Mouse (Mus musculus) heart, adult 18-20 months (tissue): ENCODE measurements at regions not wholly inside any gene's neighbourhood (a gene's known extent, or its start where the extent isn't known, plus 50 kb on each side); places are given as distances from the start of the nearest gene placed in this dataset.

Experiments used
- DNase-seq, 2 experiments: peaks; one replicate each; pipeline ENCODE4 v3.0.0; 2021 to 2022; ENCODE audit warnings: mixed read lengths in 1 of 2

- no peak for DNase-seq
Measured at GRCm38 (mm10) chr13:112039422-112040145, 230.8 kb upstream of the Map3k1 start.

- no peak for DNase-seq
Measured at GRCm38 (mm10) chr13:112043524-112044246, 234.9 kb upstream of the Map3k1 start.

GRCm38 (mm10) chr13:112044372-112044771 is 235.6 kb upstream of the Map3k1 start:
- DNase-seq: no peak

- DNase-seq: no peak
Measured at GRCm38 (mm10) chr13:112046247-112047211, 237.7 kb upstream of the Map3k1 start.

GRCm38 (mm10) chr13:112047408-112047807 is 238.6 kb upstream of the Map3k1 start:
- no peak for DNase-seq

GRCm38 (mm10) chr13:112047874-112048273 is 239.1 kb upstream of the Map3k1 start:
- no peak for DNase-seq

GRCm38 (mm10) chr13:112048327-112048726 is 239.5 kb upstream of the Map3k1 start:
- DNase-seq: no peak

- DNase-seq: peak; percentile 38 to 70
Measured at GRCm38 (mm10) chr13:112050892-112051291, 237.4 kb upstream of the Ankrd55 start.

- no peak for DNase-seq
Measured at GRCm38 (mm10) chr13:112052011-112052410, 236.2 kb upstream of the Ankrd55 start.

- no peak for DNase-seq
Measured at GRCm38 (mm10) chr13:112052456-112052855, 235.8 kb upstream of the Ankrd55 start.

- peak in 1 of 2 experiments; percentile 54 for DNase-seq
Measured at GRCm38 (mm10) chr13:112054879-112055371, 233.3 kb upstream of the Ankrd55 start.

GRCm38 (mm10) chr13:112058218-112058617 is 230.0 kb upstream of the Ankrd55 start:
- DNase-seq: peak; percentile 33 to 35

GRCm38 (mm10) chr13:112058771-112059170 is 229.5 kb upstream of the Ankrd55 start:
- DNase-seq: no peak

GRCm38 (mm10) chr13:112062024-112062423 is 226.2 kb upstream of the Ankrd55 start:
- DNase-seq: no peak

GRCm38 (mm10) chr13:112063409-112064111 is 224.7 kb upstream of the Ankrd55 start:
- DNase-seq: no peak

GRCm38 (mm10) chr13:112064681-112065080 is 223.6 kb upstream of the Ankrd55 start:
- no peak for DNase-seq

- peak; percentile 34 to 44 for DNase-seq
Measured at GRCm38 (mm10) chr13:112067066-112067847, 221.0 kb upstream of the Ankrd55 start.

- no peak for DNase-seq
Measured at GRCm38 (mm10) chr13:112070757-112071156, 217.5 kb upstream of the Ankrd55 start.

GRCm38 (mm10) chr13:112071209-112071955 is 216.9 kb upstream of the Ankrd55 start:
- no peak for DNase-seq

GRCm38 (mm10) chr13:112071956-112072314 is 216.3 kb upstream of the Ankrd55 start:
- no peak for DNase-seq
